Mouse (Mus musculus): ENCODE results near the gene Rsrp1. TPM values are rescaled to one million over a fixed set of nuclear protein-coding genes. Genes with fewer than 3 reads are reported as not detected.

Gene Rsrp1
- 354 TPM for total RNA-seq (2023)

DNA sequence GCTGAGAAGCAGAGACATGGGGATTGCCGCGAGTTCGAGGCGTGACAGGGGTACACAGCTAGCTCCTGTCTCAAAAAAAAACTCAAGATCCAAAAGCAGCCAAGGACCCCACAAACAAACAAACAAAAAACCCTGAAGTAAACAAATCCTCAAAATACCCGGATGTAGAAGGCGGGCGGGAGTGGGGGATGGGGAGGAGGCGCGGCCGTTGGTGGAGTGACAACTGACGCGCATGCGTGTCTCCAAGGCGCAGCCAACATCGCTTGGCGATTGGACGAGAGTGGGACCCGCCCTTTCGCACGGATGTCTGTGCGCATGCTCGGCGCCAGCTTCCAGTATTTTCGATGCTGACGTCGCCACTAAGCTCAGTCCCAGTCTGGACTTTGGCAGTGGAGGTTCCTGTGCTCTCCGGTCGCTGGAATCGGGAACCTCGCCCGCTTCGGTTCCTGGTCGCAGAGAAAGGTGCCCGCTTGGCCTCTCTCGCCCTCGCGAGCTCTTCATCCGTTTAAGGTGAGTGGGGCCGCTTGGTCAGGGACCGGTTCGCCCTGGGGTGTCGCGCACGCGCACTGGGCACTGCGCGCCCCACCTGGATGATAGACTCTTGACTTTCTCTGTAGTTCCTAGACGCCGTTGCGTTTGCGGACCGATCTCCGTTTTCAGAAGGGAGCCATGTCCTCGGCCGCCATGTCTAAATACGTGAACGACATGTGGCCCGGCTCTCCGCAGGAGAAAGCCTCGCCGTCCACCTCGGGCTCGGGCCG, at the start of gene Rsrp1:
Gene Rsrp1 (plus strand): TSS at position 335 of the 761 bp plus-strand sequence.

DNA sequence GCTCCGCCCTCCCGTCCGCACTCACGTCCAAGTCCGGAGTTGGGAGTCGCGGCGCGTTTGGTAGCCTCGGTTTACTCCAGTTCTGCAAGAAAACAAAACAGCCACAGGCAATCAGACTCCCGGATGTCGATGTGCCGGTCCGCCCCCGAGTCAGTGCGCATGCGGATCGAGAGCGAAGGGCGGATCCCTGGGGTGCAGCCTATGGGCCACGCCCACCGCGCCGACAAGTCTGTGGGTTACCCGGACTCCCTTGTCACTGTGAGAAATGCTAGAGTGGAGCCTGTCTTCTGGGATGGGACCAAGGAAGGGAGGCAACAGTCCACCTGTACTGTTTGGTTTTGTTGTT, 8.6 kb upstream of the Rsrp1 start, which contains the start of gene Tmem50a:
Gene Tmem50a (minus strand): TSS at position 161 of the 346 bp plus-strand sequence.

DNA sequence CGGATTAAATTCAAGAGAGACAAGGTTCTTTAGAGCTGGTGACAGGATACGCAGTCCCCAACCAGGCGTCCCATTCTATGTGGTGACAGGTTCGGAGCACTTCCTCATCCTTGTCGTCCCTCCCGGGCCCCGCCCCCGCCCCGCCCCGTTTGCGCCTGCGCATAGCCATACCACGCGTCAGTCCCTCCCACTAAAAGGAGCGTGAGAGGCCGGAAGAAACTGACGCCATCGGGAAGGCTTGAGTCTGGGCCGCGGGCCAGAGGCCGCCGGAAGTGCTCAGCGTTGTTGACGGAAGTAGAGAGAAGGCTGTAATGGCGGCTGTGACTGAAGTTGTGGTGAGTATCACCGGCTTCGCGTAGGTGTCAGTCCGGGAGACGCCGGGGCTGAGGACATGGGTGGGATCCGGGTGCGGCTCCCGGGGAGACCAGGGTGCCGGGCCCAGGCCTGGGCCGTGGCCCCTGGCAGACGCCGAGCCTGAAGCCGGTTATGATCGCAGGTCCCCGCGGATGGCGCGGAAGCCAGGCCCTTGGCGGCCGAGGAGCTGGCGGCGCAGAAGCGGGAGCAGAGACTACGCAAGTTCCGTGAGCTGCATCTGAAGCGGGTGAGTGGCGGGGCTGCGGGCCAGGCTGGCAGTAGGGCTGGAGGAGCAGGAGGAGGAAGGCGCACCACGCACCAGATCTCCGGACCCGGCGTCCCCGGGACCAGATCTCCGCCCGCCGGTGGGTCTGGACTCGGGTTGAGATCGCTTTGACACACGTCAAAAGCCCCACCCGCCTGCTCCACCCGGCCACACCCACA, 7.5 kb downstream of the Rsrp1 start, which contains the start of gene Syf2:
Gene Syf2 (plus strand): TSS at position 215 of the 798 bp plus-strand sequence.

Other genes starting within 250 kb of the Rsrp1 start
- 8.2 TPM for gene Man1c1, start 219.3 kb upstream of the Rsrp1 start, total RNA-seq (2023)
- gene Ldlrap1, start 155.6 kb upstream of the Rsrp1 start, total RNA-seq (2023), result 125 TPM
- 36.8 TPM for gene Maco1, start 70.2 kb upstream of the Rsrp1 start, total RNA-seq (2023)
- not detected for gene Rhd, start 59.1 kb upstream of the Rsrp1 start, total RNA-seq (2023)
- 152 TPM for gene Tmem50a, start 8.6 kb upstream of the Rsrp1 start, total RNA-seq (2023)
- 281 TPM for gene Syf2, start 7.3 kb downstream of the Rsrp1 start, total RNA-seq (2023)
- gene Runx3, start 197.1 kb downstream of the Rsrp1 start, total RNA-seq (2023), result 100 TPM

Data from CD4-positive naive resting alpha-beta T cell, adult 76 days (primary cell).